7 mouse cellular contexts compared by ENCODE assay signal in the genomic region with DNA sequence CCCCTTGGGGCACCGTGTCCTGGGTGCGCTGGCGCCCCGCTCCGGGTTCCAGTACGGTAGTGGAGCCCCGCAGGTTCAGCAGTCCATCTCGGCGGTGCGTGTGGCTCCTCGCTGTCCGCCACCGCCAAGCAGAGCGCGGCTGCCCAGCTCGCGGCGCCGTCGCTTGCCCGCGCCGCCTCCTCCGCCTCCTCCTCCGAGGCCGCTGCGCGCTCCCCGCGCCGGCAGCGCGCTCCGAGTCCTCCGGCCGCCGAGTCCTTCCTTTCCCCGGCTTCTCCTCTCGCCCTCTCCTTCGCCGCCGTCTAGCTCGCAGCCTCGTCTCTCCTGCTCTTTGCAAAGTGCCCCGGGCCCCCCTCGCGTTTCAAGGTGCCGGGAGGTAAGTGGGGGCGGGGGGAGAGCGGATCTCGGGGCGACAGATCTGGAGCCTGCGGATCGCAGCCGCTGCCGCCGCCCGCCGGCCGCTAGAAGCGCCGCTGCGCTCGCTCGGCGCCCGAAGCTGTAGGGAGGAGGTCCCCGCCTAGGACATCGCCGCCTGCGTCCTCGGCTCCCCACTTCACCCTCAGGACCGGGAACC. TPM values are rescaled to one million over a fixed set of nuclear protein-coding genes. Genes with fewer than 3 reads are reported as not detected.
DNase-seq lines count a peak whose midpoint lies in the region; ATAC-seq and TF ChIP-seq lines count a peak whose summit lies in the region.

No protein-coding gene starts in this region.

- peak overlapping the region; percentile 53 for H3K4me3 ChIP-seq in intestine, postnatal 0 days (ENCODE audit: low read depth, low read length)
- peak overlapping the region; percentile 72 for H3K4me3 ChIP-seq in limb, embryonic 14.5 days (replicated peaks; ENCODE audit: low read length)
- peak overlapping the region; percentile 63 for H3K4me3 ChIP-seq in midbrain, embryonic 14.5 days (replicated peaks; ENCODE audit: low read depth, low read length)

- H3K27ac ChIP-seq in intestine, postnatal 0 days (ENCODE audit: low read depth, low read length): peak overlapping the region; percentile 17; the same call in 1 of the 2 replicates
- peak overlapping the region; percentile 84 for H3K27ac ChIP-seq in limb, embryonic 14.5 days (replicated peaks; ENCODE audit: low read depth, low read length)
- H3K27ac ChIP-seq in midbrain, embryonic 14.5 days (replicated peaks; ENCODE audit: low read depth, low read length): 0 out of 2 replicates have a peak overlapping the region, but pooled peaks have one; percentile 20

- peak overlapping the region; percentile 94 for H3K4me2 ChIP-seq in intestine, postnatal 0 days (replicated peaks; ENCODE audit: low read depth)
- peak overlapping the region; percentile 92 for H3K4me2 ChIP-seq in limb, embryonic 14.5 days (replicated peaks; ENCODE audit: low read depth, low read length, severe bottlenecking)
- peak overlapping the region; percentile 97 for H3K4me2 ChIP-seq in midbrain, embryonic 14.5 days (ENCODE audit: low read length)

- TF ChIP-seq CTCF in intestine, postnatal 0 days (IDR thresholded peaks at IDR 0.05; ENCODE audit: low read depth): peak; percentile 71

- TF ChIP-seq POLR2A in limb, embryonic 14.5 days (IDR thresholded peaks at IDR 0.05; ENCODE audit: borderline replicate concordance, extremely low read depth, insufficient read depth, insufficient read length): no peak

- peak; percentile 43 for DNase-seq in adrenal gland, adult 8-10 months
- peak; percentile 80 for DNase-seq in embryo, embryonic 10.5 days (ENCODE audit: low spot score)
- DNase-seq in heart, adult 11 months: peak; percentile 96
- peak; percentile 75 for DNase-seq in limb, embryonic 14.5 days (ENCODE audit: low spot score)
- DNase-seq in midbrain, embryonic 14.5 days: peak; percentile 87
- DNase-seq in spleen, adult 12 weeks (ENCODE audit: low spot score): peak; percentile 26

- H3K36me3 ChIP-seq in intestine, postnatal 0 days (ENCODE audit: control insufficient read depth, insufficient read depth): no peaks in the 10 kb centered on the region
- no peaks in the 10 kb centered on the region for H3K36me3 ChIP-seq in limb, embryonic 14.5 days (ENCODE audit: control insufficient read depth, insufficient read depth, low read length)
- H3K36me3 ChIP-seq in midbrain, embryonic 14.5 days (ENCODE audit: control insufficient read depth, insufficient read depth, low read length): no peaks in the 10 kb centered on the region

- no peaks in the 10 kb centered on the region for H3K9me3 ChIP-seq in intestine, postnatal 0 days (ENCODE audit: control insufficient read depth)
- H3K9me3 ChIP-seq in limb, embryonic 14.5 days (ENCODE audit: control insufficient read depth, low read length): no peaks in the 10 kb centered on the region
- H3K9me3 ChIP-seq in midbrain, embryonic 14.5 days (ENCODE audit: control insufficient read depth, low read length): no peaks in the 10 kb centered on the region

- H3K27me3 ChIP-seq in intestine, postnatal 0 days (replicated peaks; ENCODE audit: control insufficient read depth, insufficient read depth, low read length): peaks cover 72% of the 10 kb centered on the region
- H3K27me3 ChIP-seq in limb, embryonic 14.5 days (ENCODE audit: control insufficient read depth, insufficient read depth, low read length): peaks cover 75% of the 10 kb centered on the region
- H3K27me3 ChIP-seq in midbrain, embryonic 14.5 days (ENCODE audit: control insufficient read depth, insufficient read depth, low read length): peaks cover 76% of the 10 kb centered on the region

- peak; percentile 47; the same call in 1 of the 2 replicates for ATAC-seq in intestine, postnatal 0 days
- peak; percentile 68 for ATAC-seq in limb, embryonic 14.5 days (ENCODE audit: low FRiP score, low read depth)
- peak; percentile 80 for ATAC-seq in midbrain, embryonic 14.5 days (ENCODE audit: low FRiP score, low TSS enrichment)

- no peaks in the 10 kb centered on the region for H3K4me1 ChIP-seq in intestine, postnatal 0 days (replicated peaks; ENCODE audit: control insufficient read depth, insufficient read depth, low read length)
- peaks cover 21% of the 10 kb centered on the region; the same call in 1 of the 2 replicates for H3K4me1 ChIP-seq in limb, embryonic 14.5 days (ENCODE audit: control insufficient read depth, insufficient read depth, low read length)
- peaks cover 20% of the 10 kb centered on the region for H3K4me1 ChIP-seq in midbrain, embryonic 14.5 days (ENCODE audit: control insufficient read depth, insufficient read depth, low read length)

- WGBS in intestine, postnatal 0 days: under 1% methylated on average over 70 of the region's 73 CpGs
- WGBS in limb, embryonic 14.5 days: 0% methylated on average over 2 of the region's 73 CpGs
- WGBS in midbrain, embryonic 14.5 days: under 1% methylated on average over 70 of the region's 73 CpGs

- H3K9ac ChIP-seq in intestine, postnatal 0 days (ENCODE audit: low read depth, low read length): peak overlapping the region; percentile 28; the same call in 1 of the 2 replicates
- peak overlapping the region; percentile 80 for H3K9ac ChIP-seq in limb, embryonic 14.5 days (ENCODE audit: low read depth, low read length, severe bottlenecking)
- H3K9ac ChIP-seq in midbrain, embryonic 14.5 days (replicated peaks; ENCODE audit: low read length): peak overlapping the region; percentile 52

RNA-seq across cellular contexts. Expression of gene Supt3, which starts 40.9 kb away (rescaled TPM):
- 10 to 100 TPM; 20.1 to 39.1 (median 31.3) TPM for total RNA-seq in adrenal gland, adult 8-10 months (2022)
- 4.9 and 5.4 TPM in 2 replicates for polyA plus RNA-seq in intestine, postnatal 0 days (2015; fragmentation: Nextera tagmentation; extraction: Ambion mirVana)
- 9.6 and 10.5 TPM in 2 replicates for polyA plus RNA-seq in limb, embryonic 14.5 days (2012; rRNA removed)
- 21.3 and 23.7 TPM in 2 replicates for polyA plus RNA-seq in limb, embryonic 14.5 days (2014; fragmentation: Nextera tagmentation; extraction: Ambion mirVana)
- polyA plus RNA-seq in midbrain, embryonic 14.5 days (2014; fragmentation: Nextera tagmentation; extraction: Ambion mirVana): 19.9 and 21.9 TPM in 2 replicates

Comparison
In these comparisons a context has a peak if more than half of its experiments do, and no peak if none do; other contexts are left out.
1. Peak in every context shown above with its lines: DNase-seq, ATAC-seq, H3K4me3 ChIP-seq and H3K27ac ChIP-seq.
2. DNase-seq: peak in every context shown above with its lines; median percentile 96 in heart, adult 11 months; 87 in midbrain, embryonic 14.5 days; 80 in embryo, embryonic 10.5 days; 75 in limb, embryonic 14.5 days; 43 in adrenal gland, adult 8-10 months; 26 in spleen, adult 12 weeks.
3. H3K27ac ChIP-seq: peak in every context shown above with its lines; median percentile 84 in limb, embryonic 14.5 days; 20 in midbrain, embryonic 14.5 days; 17 in intestine, postnatal 0 days.
4. H3K9ac ChIP-seq: peak in every context shown above with its lines; median percentile 80 in limb, embryonic 14.5 days; 52 in midbrain, embryonic 14.5 days; 28 in intestine, postnatal 0 days.